Mouse (Mus musculus) thymus, postnatal 0 days (tissue): ENCODE data around the gene Hspa12b. TPM values are rescaled to one million over a fixed set of nuclear protein-coding genes. Genes with fewer than 3 reads are reported as not detected.

Source experiments
- DNase-seq: peaks from one replicate; pipeline ENCODE4 v3.0.0-alpha.2; 2015; ENCODE audit warnings: low spot score
- polyA plus RNA-seq: library from polyadenylated mRNA; unstranded; fragments of >200 nt; fragmentation: Nextera tagmentation; extraction: Ambion mirVana; gene quantifications from 2 replicates; pipeline ENCODE4 v1.2.1, GENCODE M21; 2015

The Hspa12b gene
- polyA plus RNA-seq, 1 experiment from 2014 or later, result 2.3 TPM

DNA sequence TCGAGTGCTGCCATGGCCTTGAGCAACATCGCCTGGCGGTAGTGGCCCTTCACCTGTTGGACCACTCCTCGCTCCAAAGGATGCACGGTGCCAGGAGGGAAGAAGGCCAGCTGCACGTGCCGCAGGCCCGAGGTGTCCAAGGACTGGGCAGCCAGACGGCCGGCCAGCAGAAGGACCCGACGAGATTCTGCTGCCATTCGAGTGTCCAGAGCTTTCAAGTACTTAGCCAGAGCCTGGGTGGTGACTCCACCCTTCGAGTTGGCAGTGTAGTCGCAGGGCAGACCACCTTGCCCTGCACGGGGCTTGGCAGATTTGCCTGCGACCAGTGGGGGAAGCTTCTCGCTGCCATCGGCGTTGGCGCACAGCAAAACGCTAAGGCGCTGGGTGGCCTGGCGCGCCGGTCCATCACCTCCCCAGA lies 51.8 kb downstream of the Hspa12b start:
- no peak for DNase-seq

DNA sequence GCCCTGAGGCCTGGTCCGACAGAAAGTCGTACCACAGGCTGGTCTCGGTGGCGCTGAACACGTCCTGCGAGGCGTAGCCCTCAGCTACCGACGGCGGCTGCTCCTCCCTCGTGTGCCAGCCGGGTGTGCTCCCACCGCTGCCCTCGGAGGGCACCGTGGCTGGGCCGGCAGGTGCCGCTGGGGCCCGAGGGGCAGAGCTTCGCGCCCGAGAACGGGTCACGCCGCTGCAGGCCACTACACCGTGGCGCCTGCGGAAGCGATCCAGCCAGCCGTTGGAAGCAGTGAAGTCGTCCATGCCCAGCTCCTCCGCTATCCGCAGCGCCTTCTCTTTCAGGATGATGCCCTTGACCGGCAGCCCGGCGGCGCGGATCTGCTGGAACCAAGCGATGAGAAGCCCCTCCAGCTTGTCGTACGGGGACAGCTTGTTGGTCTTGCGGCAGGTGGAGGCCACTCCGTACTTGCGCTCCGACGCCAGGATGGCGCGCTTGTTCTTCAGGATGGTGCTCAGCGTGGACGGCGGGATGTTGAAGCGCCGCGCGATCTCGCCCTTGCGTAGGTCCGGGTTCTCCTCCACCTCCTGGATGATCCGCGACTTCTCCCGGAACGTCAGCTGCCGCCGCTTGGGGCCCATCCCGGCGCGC lies 52.3 kb downstream of the Hspa12b start:
- peak; percentile 59 for DNase-seq

DNA sequence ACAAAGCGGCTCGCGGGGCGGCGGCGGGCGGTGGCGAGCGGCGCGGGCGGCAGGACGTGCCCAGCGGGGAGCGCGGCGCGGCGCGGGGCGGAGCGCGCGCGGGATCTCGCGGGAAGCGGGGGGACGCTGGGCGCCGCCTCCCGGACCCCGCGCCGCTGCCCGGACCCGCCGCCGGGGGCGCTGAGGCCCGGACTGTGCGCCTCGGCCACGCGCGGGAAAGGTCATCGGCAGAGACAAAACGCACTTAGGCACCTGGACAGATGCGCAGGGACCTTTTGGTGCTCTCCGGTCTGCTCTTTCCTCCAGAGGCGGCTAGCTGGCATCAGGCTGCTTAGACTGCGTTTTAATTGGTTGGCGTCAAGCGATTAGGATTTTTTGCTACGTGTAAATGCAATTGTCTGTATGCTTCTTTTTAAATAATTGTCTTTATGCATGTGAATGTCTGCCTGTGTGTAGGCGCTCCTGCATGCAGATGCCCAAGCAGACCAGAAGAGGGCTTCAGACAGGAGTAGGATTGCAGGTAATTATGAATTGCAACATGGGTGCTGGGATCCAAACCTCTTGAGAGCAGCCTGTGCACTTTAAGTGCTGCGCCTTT lies 53.0 kb downstream of the Hspa12b start, which contains the start of gene Cenpb:
Gene Cenpb, minus strand, starts transcription at position 78 of the 598 bp plus-strand sequence.
- peak; percentile 73 for DNase-seq

DNA sequence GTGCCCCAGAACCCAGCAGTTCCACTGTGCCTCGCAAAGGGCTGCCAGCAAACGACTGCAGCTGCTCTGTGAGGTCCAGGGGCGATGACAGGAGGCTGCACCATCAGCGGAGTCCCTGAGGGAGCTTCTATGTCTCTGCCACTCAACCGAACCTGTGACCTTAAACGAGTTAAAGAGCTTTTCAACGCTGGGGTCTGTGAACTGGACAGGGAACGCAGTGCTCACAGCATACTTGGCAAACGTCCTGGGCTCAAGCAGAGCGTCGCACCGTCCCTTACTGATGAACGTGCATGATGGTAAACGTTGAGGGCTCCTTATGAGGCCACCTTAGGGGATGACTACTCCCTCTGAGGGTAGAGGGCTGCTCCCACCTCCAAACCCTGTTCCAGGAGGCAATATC lies 59.3 kb downstream of the Hspa12b start:
- DNase-seq, result no peak

DNA sequence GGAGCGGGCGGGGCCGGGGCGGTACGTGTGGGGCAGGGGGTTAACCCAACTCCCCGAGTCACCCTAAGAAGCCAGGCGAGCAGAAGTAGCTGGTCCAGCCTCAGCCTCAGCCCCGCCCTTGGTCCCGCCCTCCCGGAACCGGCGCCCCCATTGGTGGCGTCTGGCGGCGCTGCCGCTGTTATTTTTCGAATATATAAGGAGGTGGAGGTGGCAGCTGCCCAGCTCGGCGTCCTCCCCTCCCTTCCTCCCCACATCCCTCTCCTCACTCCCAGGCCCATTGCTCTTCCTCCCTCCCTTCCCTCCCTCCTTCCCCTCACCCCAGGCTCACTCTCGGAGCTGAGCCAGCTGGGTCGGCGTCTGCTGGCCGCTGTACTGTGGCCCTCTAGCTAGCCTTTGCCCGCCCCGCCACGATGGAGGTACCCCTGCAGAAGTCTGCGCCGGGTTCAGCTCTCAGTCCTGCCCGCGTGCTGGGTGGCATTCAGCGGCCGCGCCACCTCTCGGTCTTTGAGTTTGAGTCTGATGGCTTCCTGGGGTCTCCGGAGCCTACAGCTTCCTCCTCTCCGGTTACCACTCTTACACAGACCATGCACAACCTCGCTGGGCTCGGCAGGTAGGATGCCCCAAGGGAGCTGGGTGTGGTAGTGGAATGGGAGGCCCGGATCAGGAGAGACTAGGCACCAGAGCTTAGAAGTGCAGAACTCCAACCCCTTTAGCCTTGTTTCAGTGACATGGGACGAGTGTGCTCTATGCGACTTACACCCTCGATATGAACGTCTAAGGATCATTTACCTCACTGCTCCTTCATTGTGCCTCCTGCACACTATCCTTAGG lies 59.9 kb downstream of the Hspa12b start, which contains the start of the genes Cdc25b and Spef1:
Gene Cdc25b, plus strand, starts transcription at position 179 of the 831 bp plus-strand sequence.
Gene Spef1, minus strand, starts transcription at position 512 of the 831 bp plus-strand sequence.
- peak; percentile 83 for DNase-seq

DNA sequence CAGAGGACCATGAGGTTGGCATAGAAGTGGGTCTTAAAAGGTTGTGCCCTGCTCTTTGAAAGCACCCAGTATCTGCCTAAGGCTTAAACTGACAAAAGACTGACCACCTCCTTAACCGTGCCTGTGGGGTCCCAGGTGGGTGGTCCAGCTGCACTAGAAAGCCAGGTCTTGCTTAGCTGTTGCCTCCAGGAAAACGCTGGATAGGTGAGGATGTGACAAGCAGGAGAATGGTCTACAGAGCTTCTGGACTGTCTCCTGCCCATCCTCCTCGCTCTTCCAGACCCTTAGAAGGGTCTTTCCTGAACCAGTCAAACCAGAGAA lies 60.5 kb downstream of the Hspa12b start:
- DNase-seq, result no peak

DNA sequence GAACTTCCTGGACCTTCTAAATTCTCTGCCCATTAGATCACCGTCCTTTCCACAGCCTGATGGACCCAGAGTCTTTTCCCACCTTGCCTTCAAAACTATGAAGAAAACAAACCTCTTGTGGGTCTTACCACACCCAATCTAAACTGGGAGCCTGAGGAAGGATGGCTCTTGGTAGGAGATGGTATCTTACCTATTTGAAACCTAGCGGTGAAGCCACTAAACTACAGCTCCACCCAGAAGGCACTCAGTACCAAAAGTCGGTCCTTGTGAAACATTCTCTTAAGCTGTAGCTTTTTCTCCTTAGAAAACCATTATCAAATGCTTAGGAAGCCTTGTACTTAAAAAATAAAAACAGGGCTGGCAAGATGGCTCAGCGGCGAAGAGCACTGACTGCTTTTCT lies 61.2 kb downstream of the Hspa12b start:
- DNase-seq, result peak; percentile 21

DNA sequence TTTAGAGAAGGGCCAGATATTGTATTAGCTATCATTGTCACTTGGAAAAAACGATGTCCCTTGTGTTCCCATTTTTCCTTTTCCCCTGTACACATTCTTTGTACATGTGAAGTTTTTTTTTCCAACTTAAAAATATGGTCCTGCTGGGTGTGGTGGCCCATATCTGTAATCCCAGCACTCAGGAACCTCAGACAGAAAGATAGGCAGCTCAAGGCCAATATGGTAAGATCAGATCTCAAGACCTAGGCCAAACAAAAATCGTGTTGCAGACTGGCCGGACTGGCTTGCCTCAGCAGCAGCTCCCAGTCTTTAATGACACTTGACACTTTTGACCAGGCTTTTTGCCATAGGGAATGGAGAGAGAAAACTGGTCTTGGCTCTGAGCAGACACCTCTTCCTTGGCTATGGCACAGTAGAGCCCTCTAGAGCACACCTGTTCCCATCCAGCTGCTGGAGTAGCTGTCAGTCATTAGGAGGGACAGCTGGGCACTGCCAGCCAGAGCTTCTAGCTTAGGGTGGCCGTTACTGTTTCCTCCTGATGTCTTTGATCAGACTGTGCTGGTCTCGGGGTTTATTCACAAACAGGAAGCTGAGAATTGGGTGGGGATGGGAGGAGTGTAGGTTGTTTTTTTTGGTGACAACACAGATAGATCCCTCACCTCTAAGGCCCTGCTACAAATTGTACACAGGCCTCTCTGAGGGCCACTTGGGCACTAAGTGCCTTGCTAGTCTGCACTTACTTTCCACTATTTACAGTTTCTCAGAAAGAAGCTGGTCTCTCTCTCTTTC lies 62.6 kb downstream of the Hspa12b start:
- peak; percentile 59 for DNase-seq

DNA sequence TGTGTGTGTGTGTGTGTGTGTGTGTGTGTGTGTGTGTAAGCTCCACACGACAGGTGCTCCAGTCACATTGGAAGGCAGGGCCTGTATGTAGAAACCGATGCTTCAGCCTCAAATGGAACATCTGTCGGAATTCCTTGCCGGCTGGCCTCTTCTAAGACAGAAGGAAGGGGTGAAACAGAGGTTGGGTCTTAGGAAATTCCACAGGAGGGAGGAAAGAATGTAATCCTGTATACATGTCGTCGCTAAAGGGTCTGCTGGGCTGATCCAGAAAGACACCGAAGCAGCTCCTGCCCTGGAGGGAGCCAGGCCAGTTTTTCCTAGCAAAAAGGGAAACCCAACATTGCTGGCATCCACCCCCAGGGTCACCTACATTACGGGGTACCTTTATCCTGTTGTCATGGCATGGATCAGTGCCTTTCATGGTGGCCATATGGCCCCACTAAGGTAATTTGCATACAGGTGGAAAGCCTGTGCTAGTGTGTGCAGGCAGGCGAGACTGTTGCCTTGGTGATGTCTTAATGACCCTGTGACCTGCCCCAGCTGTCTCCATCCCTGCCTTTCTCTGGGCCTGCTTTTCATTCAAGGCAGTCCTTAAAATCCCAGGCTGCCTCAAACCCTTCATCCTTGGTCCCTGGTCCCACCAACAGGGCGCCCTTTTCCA lies 63.4 kb downstream of the Hspa12b start:
- no peak for DNase-seq

DNA sequence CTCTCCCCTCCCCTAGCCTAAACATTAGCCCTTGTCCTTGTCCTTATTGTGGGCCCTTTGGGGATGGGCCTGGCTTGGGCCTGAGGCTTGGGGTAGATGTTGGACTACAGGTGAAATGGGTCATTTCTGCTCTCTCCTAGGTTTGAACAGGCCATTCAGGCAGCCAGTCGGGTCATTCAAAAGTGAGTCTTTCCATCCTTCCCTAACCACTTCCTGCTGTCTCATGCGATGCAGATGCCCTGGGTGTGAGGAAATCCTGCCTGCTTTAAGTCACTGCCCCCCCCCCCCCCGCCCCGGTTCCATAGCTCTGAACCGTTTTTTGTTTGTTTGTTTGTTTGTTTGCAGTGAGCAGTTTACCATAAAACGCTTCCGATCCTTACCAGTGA lies 63.9 kb downstream of the Hspa12b start:
- peak; percentile 9 for DNase-seq

Other genes with a start within 250 kb of the Hspa12b start
- gene 4930402H24Rik, start 220.9 kb upstream of the Hspa12b start, polyA plus RNA-seq, result 11.0 and 11.2 TPM in 2 replicates
- gene Atrn, start 220.8 kb upstream of the Hspa12b start, polyA plus RNA-seq, result 3.0 and 5.0 TPM in 2 replicates
- gene Gfra4, start 84.2 kb upstream of the Hspa12b start, polyA plus RNA-seq, result 3.2 and 3.9 TPM in 2 replicates
- gene Adam33, start 63.5 kb upstream of the Hspa12b start, polyA plus RNA-seq, result 0.91 and 1.1 TPM in 2 replicates
- gene Siglec1, start 40.5 kb upstream of the Hspa12b start, polyA plus RNA-seq, result 0.56 and 0.63 TPM in 2 replicates
- not detected in 2 replicates for gene Gm11037, start 6.2 kb downstream of the Hspa12b start, polyA plus RNA-seq
- gene 1700037H04Rik, start 32.8 kb downstream of the Hspa12b start, polyA plus RNA-seq, result 47.8 and 50.6 TPM in 2 replicates
- 5.2 and 7.8 TPM in 2 replicates for gene Cenpb, start 52.8 kb downstream of the Hspa12b start, polyA plus RNA-seq
- gene Cdc25b, start 59.7 kb downstream of the Hspa12b start, polyA plus RNA-seq, result 48.4 and 58.6 TPM in 2 replicates
- 1.4 and 1.5 TPM in 2 replicates for gene Spef1, start 60.0 kb downstream of the Hspa12b start, polyA plus RNA-seq
- gene Ap5s1, start 79.8 kb downstream of the Hspa12b start, polyA plus RNA-seq, result 19.1 and 22.2 TPM in 2 replicates
- 13.1 and 15.0 TPM in 2 replicates for gene Mavs, start 106.8 kb downstream of the Hspa12b start, polyA plus RNA-seq
- gene Pank2, start 135.2 kb downstream of the Hspa12b start, polyA plus RNA-seq, result 48.6 and 52.5 TPM in 2 replicates
- gene Rnf24, start 225.6 kb downstream of the Hspa12b start, polyA plus RNA-seq, result 0.75 and 1.4 TPM in 2 replicates